9 mouse cellular contexts compared by ENCODE assay signal in the genomic region with DNA sequence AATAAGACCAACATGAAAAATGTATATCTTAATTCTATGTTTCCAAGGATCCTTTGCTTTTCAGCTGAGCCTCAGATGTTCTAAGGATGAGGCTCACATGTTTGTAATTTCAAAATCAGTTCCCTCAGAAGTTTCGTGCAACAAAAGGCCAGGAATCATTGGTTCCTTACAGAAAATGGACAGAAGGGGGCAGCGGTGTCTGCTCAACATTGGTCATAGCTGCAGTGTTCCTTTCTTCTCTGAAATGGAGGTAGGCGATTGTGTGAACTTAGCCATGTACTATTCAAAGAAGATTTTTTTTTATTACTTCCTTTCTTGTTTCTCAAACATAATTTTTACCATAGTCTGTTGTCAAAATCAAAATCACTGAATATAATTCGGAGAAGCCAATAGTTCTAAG.
DNase-seq lines count a peak whose midpoint lies in the region; ATAC-seq lines count a peak whose summit lies in the region.
"Had no signal": no experiment of that assay in that cellular context is flagged by ENCODE, and none has a peak within 500 bp of the region (broad histone marks: within the 10 kb centered on the region; RNA-seq: fewer than 3 reads in every experiment).

No protein-coding gene starts in this region.

- DNase-seq in heart, adult 9 months (ENCODE audit: low spot score in 2 of 2), result peak; percentile 27 to 56
- no peak for DNase-seq in heart, embryonic 10.5 days (ENCODE audit: low spot score)
- DNase-seq in thymus, postnatal 14 days, result peak; percentile 7
- no peak for DNase-seq in thymus, postnatal 25 days
- peak; percentile 76 for DNase-seq in embryo, embryonic 10.5 days (ENCODE audit: low spot score)
- peak; percentile 59 for DNase-seq in kidney, adult 9 months
- peak; percentile 74 for DNase-seq in lung, postnatal 10 days

- H3K4me3 ChIP-seq in heart, embryonic 10.5 days, result no peak overlapping the region
- H3K4me3 ChIP-seq: hindbrain, embryonic 15.5 days had no signal

- H3K27me3 ChIP-seq in heart, embryonic 10.5 days (ENCODE audit: insufficient read depth, poor library complexity, severe bottlenecking), result no peaks in the 10 kb centered on the region
- H3K27me3 ChIP-seq: hindbrain, embryonic 15.5 days had no signal

- WGBS in heart, embryonic 10.5 days, result 40% methylated on average over 4 of the region's 4 CpGs

- H3K4me1 ChIP-seq in heart, embryonic 10.5 days, result no peaks in the 10 kb centered on the region
- H3K4me1 ChIP-seq: hindbrain, embryonic 15.5 days had no signal

- H3K9me3 ChIP-seq in heart, embryonic 10.5 days, result no peaks in the 10 kb centered on the region
- H3K9me3 ChIP-seq: hindbrain, embryonic 15.5 days had no signal

- H3K36me3 ChIP-seq in heart, embryonic 10.5 days, result no peaks in the 10 kb centered on the region
- H3K36me3 ChIP-seq: hindbrain, embryonic 15.5 days had no signal

- no peak overlapping the region for H3K27ac ChIP-seq in heart, embryonic 10.5 days
- H3K27ac ChIP-seq: hindbrain, embryonic 15.5 days had no signal

- ATAC-seq in erythroid progenitor cell, adult 5-6 weeks (replicated peaks; ENCODE audit: low FRiP score, poor library complexity, severe bottlenecking), result no peak

Comparison
In these comparisons a context has a peak if more than half of its experiments do, and no peak if none do; other contexts are left out.
1. DNase-seq: peak in heart, adult 9 months (2 of 2), thymus, postnatal 14 days (single experiment), embryo, embryonic 10.5 days (single experiment), kidney, adult 9 months (single experiment) and lung, postnatal 10 days (single experiment); none in heart, embryonic 10.5 days (single experiment) and thymus, postnatal 25 days (single experiment).